Mouse (Mus musculus): Measurements from ENCODE around the gene Atg16l1.

GRCm38 (mm10) chr1:87824420-87824995, 68.8 kb downstream of the Atg16l1 start:
- TF ChIP-seq CTCF (IDR thresholded peaks at IDR 0.05; ENCODE audit: low read depth) (no peak), EP300 (IDR thresholded peaks at IDR 0.05; ENCODE audit: low read depth) (no peak)
